Mouse (Mus musculus) liver, postnatal 0 days (tissue): ENCODE results near the gene Lrp1. TPM values are rescaled to one million over a fixed set of nuclear protein-coding genes. Genes with fewer than 3 reads are reported as not detected.

Experiments
- ATAC-seq: fragments of 200-750 bp; cut with Nextera tagmentation; 2 replicates; pipeline ENCODE4 v1.8.0; 2017; ENCODE audit warnings: mild to moderate bottlenecking, moderate library complexity
- DNase-seq: peaks from one replicate; pipeline ENCODE4 v3.0.0-alpha.2; 2016
- H3K27ac ChIP-seq: fragments of 300-500 bp; sonication (generic); 2 replicates; pipeline ENCODE4 v1.5.1; 2014; ENCODE audit warnings: antibody characterized with exemption, moderate library complexity, mild to moderate bottlenecking, low read depth
- H3K27me3 ChIP-seq: fragments of 300-500 bp; sonication (generic); 2 replicates; pipeline ENCODE4 v1.6.1; 2014; ENCODE audit warnings: low read length, control low read depth, mixed read lengths; ENCODE audit not compliant: insufficient read depth
- H3K36me3 ChIP-seq: fragments of 300-500 bp; sonication (generic); replicated peaks from 2 replicates; pipeline ENCODE4 v1.6.1; 2014; ENCODE audit warnings: mild to moderate bottlenecking, control low read depth, low read length, moderate library complexity, mixed read lengths; ENCODE audit not compliant: insufficient read depth
- H3K4me1 ChIP-seq: fragments of 300-500 bp; sonication (generic); 2 replicates; pipeline ENCODE4 v1.6.1; 2014; ENCODE audit warnings: antibody characterized with exemption, mild to moderate bottlenecking, control low read depth; ENCODE audit not compliant: insufficient read depth
- H3K4me2 ChIP-seq: fragments of 300-500 bp; sonication (generic); 2 replicates; pipeline ENCODE4 v1.6.1; 2014; ENCODE audit warnings: low read depth, mild to moderate bottlenecking, low read length, moderate library complexity, mixed read lengths
- H3K4me3 ChIP-seq: fragments of 300-500 bp; sonication (generic); 2 replicates; pipeline ENCODE4 v1.5.1; 2014; ENCODE audit warnings: low read depth, low read length
- H3K9ac ChIP-seq: fragments of 300-500 bp; sonication (generic); replicated peaks from 2 replicates; pipeline ENCODE4 v1.6.1; 2014; ENCODE audit warnings: mild to moderate bottlenecking, moderate library complexity
- H3K9me3 ChIP-seq: fragments of 300-500 bp; sonication (generic); 2 replicates; pipeline ENCODE4 v1.6.1; 2016; ENCODE audit warnings: mild to moderate bottlenecking, control low read depth, low read length, mixed read lengths
- CTCF ChIP-seq: sonication (generic); IDR thresholded peaks from 2 replicates; pipeline ENCODE4 v1.5.1; 2016; ENCODE audit warnings: antibody characterized with exemption, low read depth
- EP300 ChIP-seq: IDR thresholded peaks from 2 replicates; pipeline ENCODE4 v1.6.1; 2016; ENCODE audit warnings: antibody characterized with exemption, low read depth, mild to moderate bottlenecking
- WGBS: fragments of 180-500 bp; shearing (Covaris S2); extraction: QIAGEN DNeasy Blood & Tissue Kit; methylation state at CpG from one replicate; pipeline ENCODE4 v1.1.7; 2014; ENCODE audit not compliant: insufficient replicate concordance; 5-methylcytosine and 5-hydroxymethylcytosine counted together
- polyA plus RNA-seq: library from polyadenylated mRNA; unstranded; fragments of >200 nt; fragmentation: Nextera tagmentation; extraction: Ambion mirVana; gene quantifications from 2 replicates; pipeline ENCODE4 v1.2.1, GENCODE M21; 2015

The Lrp1 gene
- polyA plus RNA-seq, 1 experiment from 2014 or later, result 49.2 TPM

DNA sequence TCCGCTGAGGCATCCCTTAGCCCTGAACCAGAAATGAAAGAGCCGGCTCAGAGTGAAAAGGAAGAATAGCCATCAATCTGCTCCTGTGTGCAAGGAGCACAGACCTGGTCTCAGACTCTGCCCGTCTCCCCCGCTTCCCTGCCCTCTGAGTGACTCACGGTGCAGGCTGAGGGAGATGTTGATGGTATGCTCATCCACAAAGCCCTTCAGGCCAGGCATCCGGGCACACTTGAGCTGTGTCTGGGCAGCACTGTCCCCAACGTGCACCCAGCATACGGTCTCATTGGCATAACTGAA, 15.7 kb downstream of the Lrp1 start:
- Histone ChIP-seq H3K9me3 (no peaks in the 10 kb centered on the region), H3K27ac (peak overlapping the region; percentile 80), H3K27me3 (no peaks in the 10 kb centered on the region), H3K4me1 (peaks cover 33% of the 10 kb centered on the region), H3K4me2 (no peak overlapping the region), H3K9ac (no peak overlapping the region), H3K4me3 (no peak overlapping the region), H3K36me3 (peaks cover 25% of the 10 kb centered on the region)
- WGBS, result 68% methylated on average over 8 of the region's 8 CpGs
- no peak for DNase-seq
- ATAC-seq, result no peak
- TF ChIP-seq EP300, result no peak
- no peak for TF ChIP-seq CTCF

DNA sequence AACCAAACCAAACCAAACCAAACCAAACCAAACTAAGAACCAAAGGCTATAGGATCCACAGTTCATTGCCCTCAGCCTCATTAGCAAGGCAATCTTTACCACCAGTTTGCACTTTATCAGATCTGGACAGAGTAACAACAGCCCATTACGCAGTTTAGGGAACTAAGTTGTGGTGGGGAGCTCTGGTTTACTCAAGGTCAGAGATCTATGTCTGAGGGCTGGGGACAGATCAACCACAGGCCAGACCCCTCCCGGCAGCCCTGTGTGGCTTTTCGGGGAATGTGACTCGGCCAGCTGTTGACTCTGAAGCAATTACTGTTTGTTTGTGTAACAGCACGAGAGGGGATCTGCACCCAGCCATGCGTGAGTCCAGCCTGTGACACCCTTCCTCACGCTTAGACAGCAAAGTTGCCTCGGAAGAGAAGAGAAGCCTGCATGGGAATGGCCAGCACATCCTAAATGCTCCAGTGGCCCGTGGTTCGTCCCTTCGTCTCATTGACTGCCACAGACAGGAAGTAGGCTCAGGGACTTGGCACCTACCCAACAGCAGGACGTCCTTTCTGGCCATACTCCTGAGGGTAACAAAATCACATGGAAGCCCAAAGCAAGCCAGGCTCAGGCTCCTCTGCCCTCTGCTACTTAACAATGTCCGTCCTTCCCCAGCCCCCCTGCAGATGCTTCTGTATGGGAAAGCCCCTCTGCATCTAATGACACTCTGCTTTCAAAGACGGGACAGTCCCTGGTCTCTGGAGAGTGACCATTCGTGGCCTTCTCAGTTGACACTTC, 16.3 kb downstream of the Lrp1 start:
- H3K27me3 ChIP-seq, result no peaks in the 10 kb centered on the region
- no peak overlapping the region for H3K4me2 ChIP-seq
- no peak overlapping the region for H3K4me3 ChIP-seq
- H3K36me3 ChIP-seq, result peaks cover 25% of the 10 kb centered on the region
- H3K27ac ChIP-seq, result peak overlapping the region; percentile 80
- no peak overlapping the region for H3K9ac ChIP-seq
- no peaks in the 10 kb centered on the region for H3K9me3 ChIP-seq
- DNase-seq, result peak; percentile 74
- peaks cover 39% of the 10 kb centered on the region for H3K4me1 ChIP-seq
- peak; percentile 76 for TF ChIP-seq EP300
- TF ChIP-seq CTCF, result no peak
- 12% methylated on average over 15 of the region's 15 CpGs for WGBS
- ATAC-seq, result peak; percentile 67

DNA sequence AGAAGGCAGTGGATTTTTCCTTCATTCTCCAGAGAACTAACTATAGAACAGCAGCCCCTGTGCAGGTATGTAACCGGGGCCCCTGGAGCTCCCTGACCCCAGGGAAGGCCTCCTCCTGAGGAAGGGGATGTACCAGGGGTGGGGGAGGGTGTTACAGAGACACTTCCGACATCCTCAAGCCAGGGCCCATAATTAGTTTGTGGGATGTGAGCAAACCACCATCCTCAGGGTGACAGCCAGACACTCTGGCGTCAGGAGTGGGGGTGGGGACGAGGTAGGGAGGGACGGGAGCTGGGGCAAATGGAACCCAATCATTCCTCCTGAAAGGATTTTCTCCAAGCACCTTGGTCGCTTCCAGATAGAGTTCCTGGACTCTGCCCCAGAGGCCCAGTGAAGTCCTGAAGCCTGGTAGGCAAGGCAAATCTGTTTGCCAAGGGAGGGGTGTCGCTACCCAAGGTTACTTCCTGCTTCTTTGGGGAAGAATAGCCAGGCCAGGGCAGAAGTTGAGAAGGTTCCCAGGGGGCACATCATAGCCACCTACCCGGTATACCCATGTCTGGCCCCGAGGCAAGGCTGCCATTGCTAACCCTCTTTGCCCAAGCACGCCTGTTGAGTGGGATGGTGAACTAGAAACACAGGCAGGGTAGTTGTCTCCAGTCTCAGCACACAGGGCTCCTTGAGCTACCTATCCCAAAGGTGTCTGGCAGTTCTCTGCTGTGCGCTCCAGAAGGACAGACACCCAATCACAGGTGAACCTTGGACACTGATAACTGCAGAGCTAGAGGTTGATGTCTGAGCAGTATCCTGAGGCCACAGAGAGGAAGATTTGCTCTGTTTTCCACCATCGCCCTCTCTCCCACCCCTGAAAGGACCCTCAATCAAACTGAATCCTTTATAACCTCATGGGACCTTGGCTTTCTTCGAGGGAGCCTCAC, 17.2 kb downstream of the Lrp1 start:
- Histone ChIP-seq H3K9me3 (no peaks in the 10 kb centered on the region), H3K27me3 (no peaks in the 10 kb centered on the region), H3K27ac (peak overlapping the region; percentile 80), H3K36me3 (peaks cover 23% of the 10 kb centered on the region), H3K4me2 (peak overlapping the region; percentile 42), H3K9ac (peak overlapping the region; percentile 26; the same call in 1 of the 2 replicates), H3K4me1 (peaks cover 44% of the 10 kb centered on the region), H3K4me3 (no peak overlapping the region)
- no peak for DNase-seq
- TF ChIP-seq EP300 (no peak), CTCF (no peak)
- ATAC-seq, result no peak
- 31% methylated on average over 13 of the region's 13 CpGs for WGBS

DNA sequence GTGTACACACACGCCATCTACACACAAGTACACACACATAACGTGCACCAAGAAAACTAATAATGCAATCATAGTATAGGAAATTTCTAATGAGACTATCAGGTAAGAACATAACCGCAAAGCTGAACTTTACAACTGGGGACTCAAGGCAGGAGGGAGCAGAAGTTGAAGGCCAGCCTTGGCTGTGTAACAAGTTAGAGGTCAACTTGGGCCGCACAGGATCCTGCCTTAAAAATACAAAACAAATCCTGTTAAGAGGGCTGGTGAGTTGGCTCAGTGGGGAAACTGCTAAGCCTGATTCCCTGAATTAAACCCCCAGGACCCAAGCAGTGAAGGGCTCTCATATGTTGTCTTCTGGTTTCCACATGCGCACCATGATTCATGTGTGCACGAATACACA, 18.8 kb downstream of the Lrp1 start:
- 81% methylated on average over 6 of the region's 6 CpGs for WGBS
- Histone ChIP-seq H3K4me3 (no peak overlapping the region), H3K36me3 (peaks cover 19% of the 10 kb centered on the region), H3K27ac (peak overlapping the region; percentile 80; the same call in 1 of the 2 replicates), H3K27me3 (no peaks in the 10 kb centered on the region), H3K9ac (no peak overlapping the region), H3K4me2 (no peak overlapping the region), H3K9me3 (no peaks in the 10 kb centered on the region), H3K4me1 (peaks cover 52% of the 10 kb centered on the region)
- TF ChIP-seq CTCF (no peak), EP300 (no peak)
- ATAC-seq (no peak), DNase-seq (no peak)

DNA sequence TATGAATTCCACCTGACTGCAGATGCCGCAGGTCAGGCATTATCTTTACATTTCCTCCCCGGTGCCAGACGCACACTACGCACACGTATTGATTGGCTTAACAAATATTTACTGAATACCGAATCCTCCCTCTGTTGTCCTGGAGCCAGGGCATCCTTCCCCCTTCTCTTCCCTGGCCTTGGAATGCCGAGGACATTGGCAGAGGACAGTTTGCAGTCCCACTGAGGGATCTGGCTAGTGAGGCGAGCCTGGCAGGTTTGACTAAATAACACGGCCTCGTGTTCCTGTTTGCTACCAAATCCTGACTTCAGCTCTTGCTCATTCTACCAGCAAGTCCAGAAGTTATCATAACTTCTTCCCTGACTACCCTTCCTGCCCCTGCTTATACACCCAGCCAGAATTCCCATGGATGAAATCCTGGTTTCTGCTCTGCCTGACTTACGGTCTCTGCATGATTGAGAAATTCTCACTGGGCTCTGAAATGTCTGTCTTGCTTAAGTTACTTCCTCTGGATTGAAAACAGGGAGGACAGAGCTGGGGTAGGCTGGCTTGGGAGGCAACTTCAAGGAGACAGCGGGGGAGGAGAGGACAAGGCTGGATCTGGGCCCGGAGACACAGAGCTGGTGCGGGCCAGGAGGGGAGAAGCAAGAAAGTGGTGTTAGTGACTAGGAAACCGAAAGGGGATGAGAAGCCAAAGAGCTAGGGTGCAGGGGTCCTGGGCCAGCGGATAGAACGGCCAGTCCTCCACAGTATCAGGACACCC, 21.0 kb downstream of the Lrp1 start:
- peak; percentile 30; the same call in 1 of the 2 replicates for TF ChIP-seq EP300
- no peak for TF ChIP-seq CTCF
- Histone ChIP-seq H3K4me1 (peaks cover 67% of the 10 kb centered on the region), H3K9ac (no peak overlapping the region; the same call in 1 of the 2 replicates), H3K27ac (peak overlapping the region; percentile 84), H3K36me3 (peaks cover 10% of the 10 kb centered on the region; the same call in 1 of the 2 replicates), H3K4me3 (no peak overlapping the region), H3K4me2 (peak overlapping the region; percentile 23), H3K27me3 (no peaks in the 10 kb centered on the region), H3K9me3 (no peaks in the 10 kb centered on the region)
- 41% methylated on average over 17 of the region's 17 CpGs for WGBS
- DNase-seq (peak; percentile 44), ATAC-seq (peak; percentile 19; the same call in 1 of the 2 replicates)
